Mouse (Mus musculus) right cerebral cortex, postnatal 14 days (tissue): ENCODE results near the gene Ccdc85c.

Source experiments
- DNase-seq: peaks from one replicate; pipeline ENCODE4 v3.0.0; 2022

The Ccdc85c gene

DNA sequence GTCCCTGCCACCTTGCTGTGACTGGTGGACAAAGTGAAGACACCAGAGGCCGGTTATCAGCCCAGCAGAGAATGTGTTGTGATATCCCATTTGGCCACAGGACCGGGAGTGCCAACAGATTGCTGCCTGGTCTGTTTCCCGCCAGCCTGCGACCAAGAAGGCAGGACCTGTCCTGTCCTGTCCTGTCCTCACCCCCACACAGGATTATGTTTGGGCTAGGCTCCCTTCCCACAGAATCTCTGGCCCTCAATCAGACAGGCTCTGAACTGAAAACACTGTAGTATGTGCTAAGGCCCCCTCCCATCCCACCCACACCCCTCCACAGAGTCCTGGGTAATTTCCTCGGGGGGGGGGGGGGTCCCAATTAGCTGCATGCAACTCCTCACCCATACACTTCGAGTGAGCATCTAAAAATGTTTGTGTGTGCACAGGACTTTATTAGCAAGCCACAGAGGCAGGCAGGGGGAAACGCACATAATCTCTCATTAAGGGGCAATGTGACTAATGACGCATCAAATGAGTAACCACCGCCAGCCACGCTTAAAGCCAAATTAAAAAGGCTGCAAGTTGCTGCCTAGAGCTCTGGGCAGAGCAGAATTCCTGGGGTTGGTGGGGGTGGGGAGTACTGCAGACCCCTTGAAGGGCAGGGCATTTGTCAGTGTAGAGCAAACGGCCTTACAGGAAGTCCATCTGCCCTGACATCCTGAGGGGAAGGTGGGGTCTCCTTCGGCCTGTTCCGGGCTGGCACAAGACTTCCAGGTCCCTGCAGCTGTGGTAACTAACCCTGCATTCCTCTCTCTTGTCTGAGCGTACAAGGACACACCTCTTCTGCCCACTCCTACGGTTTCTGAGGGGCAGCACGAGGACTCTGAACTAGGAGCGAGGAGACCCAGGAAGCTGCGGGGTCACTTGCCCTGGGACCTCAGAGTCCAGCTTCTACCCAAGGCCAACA, 61.9 kb downstream of the Ccdc85c start:
- DNase-seq, result no peak

GRCm38 (mm10) chr12:108212476-108212875, 62.7 kb downstream of the Ccdc85c start:
- DNase-seq, result no peak

GRCm38 (mm10) chr12:108212071-108212470, 63.2 kb downstream of the Ccdc85c start:
- no peak for DNase-seq

GRCm38 (mm10) chr12:108210623-108211022, 64.6 kb downstream of the Ccdc85c start:
- DNase-seq, result no peak

DNA sequence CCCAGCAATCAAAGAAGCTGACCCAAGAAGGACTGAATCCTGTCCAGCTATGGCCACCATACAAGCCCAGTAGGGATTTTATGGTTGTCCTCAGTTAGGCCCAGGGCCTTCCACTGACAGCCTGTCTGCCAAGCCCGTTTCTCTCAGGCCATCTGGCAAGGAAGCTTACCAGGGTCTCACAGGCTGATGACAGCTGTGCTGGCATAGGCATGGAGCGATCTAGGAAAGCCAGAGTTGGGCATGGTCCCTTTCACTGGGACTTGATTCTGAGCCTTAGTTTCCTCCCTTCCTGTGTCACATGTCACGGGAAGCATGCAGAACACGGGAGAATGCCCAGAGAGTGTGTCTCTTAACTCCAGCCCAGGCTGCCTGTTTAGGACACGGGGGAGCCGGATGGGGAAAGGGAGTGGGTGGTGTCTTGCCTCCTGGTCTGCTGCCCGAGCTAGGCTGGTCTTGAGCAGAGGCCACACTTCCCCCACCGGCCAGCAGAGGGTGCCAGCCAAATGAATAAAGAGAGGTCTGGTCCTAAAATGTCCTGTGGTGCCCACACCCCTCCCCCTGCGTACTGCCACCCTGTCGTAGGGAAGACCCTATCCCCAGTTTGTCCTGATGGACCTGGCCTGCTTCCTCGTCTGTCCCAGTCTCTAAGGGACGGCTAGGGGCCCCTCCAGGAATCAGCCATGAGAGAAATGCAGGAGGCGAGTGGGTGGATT, 66.3 kb downstream of the Ccdc85c start:
- DNase-seq, result peak; percentile 81

GRCm38 (mm10) chr12:108208216-108208615, 67.0 kb downstream of the Ccdc85c start:
- peak; percentile 9 for DNase-seq

- peak; percentile 85 for DNase-seq
Measured at GRCm38 (mm10) chr12:108206641-108207040, 68.6 kb downstream of the Ccdc85c start.

DNA sequence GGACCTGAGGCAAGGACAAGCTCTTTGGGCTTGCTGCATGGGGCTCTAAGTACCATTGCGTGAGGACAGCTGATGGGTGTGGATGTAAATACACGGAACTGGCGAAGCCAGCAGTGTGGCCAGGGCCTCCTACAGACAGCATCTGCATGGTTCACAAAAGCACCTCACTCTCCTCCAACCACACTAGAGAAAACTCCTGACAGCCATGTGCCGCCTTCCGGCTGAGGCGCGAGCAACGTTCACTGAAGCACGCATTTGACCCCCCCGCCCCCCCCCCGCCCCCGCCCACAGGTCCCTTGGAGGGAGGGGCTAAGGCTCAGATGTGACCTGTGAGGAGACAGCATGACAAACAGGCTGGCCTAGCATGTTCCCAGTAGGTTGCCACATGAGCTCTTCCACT, 70.2 kb downstream of the Ccdc85c start:
- no peak for DNase-seq

DNA sequence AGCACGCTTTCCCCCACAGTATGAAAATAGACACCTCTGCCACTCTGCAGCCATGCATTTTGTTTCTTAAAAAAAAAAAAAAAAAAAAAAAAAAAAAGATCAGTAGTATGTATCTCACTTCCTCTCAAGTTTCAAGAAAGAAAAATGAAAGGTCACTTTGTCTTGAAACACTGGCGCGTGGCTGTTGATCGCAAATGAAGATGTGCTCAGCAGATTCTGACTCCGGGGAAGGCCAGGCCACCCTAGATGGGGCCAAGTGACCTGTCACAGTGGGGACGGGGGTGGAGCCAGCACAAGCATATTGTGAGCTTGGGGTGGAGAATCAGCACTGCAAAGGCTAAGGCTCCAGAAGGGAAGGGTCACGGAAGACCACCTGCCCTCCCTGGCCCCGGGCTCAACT, 71.3 kb downstream of the Ccdc85c start:
- DNase-seq, result no peak

- DNase-seq, result no peak
Measured at GRCm38 (mm10) chr12:108200094-108200493, 75.1 kb downstream of the Ccdc85c start.

- no peak for DNase-seq
Measured at GRCm38 (mm10) chr12:108198447-108198846, 76.8 kb downstream of the Ccdc85c start.

DNA sequence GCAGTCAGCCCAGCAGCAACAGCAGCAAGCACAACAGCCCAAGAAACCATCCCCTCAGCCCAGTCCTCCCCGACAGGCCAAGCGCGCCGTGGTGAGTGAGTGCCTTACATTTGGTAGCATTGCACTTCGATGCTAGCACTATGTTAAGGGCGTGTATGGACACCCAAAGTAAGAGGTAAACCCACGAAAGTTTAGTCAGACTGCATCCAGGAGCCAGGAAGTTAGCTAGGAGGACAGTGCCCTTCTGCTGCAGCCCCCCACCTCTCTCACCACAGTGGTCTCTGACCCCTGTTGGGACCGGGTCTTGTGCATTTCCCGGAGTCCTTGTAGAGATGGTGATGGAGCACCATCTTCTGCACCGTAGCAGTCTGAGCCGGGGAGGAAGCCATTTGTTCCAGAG, 79.5 kb downstream of the Ccdc85c start:
- DNase-seq, result no peak

GRCm38 (mm10) chr12:108193878-108194277, 81.3 kb downstream of the Ccdc85c start:
- DNase-seq, result no peak

- DNase-seq, result no peak
Measured at GRCm38 (mm10) chr12:108187541-108188091, 87.6 kb downstream of the Ccdc85c start.

DNA sequence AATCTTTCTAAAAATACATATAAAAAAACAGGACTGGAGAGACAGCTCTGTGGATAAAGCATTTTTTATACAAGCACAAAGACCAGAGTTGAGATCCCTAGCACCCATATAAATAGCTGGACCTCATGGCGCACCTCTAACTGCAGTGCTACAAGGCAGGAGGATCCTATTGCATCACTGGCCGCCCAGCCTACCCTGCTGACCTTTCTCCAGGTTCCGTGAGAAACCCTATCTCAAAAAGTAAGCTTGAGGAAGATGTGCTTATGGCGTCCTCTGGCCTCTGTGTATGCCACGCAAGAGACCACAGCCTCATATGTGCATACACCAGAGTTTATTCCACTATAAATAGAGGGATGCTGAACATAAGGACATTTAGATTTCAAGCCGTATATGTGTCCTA, 93.5 kb downstream of the Ccdc85c start:
- no peak for DNase-seq

DNA sequence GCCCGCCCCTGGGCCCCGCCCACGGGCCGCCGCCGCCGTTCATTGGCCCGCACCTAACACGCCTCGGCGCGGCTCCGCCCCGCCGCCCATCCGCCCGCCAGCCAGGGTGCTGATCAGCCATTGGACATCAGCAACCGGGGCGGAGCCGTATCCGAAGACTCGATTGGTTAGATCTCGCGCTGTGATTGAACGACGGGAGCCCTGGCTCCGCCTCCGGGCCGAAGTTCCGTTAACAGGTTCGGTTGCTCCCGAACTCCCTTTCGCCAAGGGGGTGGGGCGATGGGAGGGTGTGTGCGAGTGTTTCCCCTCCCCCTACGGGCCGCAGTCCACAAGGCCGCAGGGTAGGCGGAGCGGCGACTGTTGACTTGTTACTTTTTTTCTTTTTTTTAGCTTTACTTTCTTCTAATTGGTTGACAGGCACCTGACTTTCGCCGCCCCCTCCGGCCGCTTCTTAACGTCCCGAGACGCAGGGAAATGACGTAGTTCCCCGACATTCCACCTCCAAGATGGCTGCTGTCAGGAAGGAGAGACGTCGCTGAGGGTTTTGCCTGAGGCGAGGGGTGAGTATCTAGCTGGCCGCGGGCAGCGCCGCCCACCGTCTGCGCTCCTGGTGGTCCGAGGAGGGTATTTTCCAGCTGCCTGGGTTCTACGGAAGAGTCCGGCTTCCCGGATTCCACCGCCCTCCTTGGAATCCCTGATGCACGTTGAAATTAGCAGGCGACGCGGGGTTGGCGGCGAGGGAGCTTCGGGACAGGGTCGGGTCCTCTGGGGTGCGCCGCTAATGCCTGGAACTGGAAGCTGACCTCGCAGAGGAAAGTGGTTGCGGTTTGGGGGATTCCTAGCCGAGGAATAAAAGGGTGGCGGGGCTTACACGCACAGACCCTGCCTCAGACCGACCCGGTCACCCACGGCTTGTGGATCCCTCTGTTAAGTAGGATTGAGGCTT, 95.6 kb downstream of the Ccdc85c start, which contains the start of gene Ccnk:
Gene Ccnk, plus strand, starts transcription at position 259 of the 946 bp plus-strand sequence.
- peak; percentile 99 for DNase-seq

GRCm38 (mm10) chr12:108179246-108179320, 96.1 kb downstream of the Ccdc85c start, which contains the start of gene Setd3:
TSS of gene Setd3 (minus strand) at chr12:108179314.
- no peak for DNase-seq

DNA sequence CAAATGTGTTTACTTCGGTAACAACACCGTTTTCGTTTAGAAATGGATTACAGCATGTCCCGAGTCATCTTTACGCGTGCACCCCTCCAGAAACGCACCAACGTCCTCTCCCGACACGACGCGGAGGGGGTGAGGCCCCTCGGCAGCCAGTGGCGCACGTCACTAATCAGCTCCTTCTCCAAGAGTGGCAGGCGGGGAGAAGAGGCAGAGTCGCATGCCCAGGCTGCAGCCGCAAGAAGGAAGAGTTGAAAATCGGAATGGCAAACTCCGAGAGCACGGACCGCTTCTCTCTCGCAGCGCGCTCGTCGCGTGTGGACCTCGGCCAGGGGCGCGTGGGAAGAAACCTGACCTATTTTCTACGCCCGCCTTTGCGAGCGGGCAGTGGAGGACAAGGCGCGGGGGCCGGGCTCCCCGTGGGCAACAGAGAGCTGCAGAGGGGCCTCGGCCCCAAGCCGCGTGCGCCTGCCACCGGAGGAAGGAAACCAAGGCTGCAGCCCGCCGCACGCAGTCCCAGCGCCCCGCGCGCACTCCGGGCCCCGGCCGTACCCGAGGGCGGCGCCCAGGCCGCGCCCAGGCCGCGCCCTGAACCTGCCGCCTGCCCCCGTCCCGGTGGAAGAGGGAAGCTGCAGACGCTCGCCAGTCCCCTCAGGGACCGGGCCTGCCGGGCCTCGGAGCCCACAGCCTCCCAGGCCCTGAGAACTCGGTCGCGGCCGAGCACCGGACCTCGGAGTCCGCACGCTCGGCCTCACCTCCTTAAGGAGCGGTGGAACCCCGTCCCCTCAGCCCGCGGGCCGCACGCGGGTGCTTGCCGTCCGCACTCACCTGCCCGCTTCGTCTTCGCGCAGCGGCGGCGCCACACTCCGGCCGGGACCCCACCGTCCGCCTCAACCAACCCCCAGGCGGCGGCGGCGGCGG, 96.6 kb downstream of the Ccdc85c start:
- DNase-seq, result peak; percentile 70

DNA sequence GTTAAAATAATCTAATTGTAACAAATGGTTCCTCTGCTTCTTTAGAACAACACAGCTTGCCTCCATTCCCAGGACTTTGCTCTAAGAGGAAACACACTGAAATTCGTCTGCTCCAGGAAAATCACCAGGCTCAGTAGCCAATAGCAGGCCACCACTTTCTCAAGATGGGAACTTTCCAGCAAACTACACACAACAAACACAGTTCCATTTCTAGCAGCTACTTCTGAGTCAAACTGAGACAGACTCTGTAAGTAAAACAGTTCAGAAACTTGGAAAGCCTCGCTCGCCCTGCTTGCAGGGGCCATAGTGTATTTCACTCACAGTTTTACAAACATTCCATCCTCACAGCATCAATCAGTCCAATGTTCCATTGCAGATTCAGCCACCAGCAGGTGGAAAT, 98.9 kb downstream of the Ccdc85c start:
- DNase-seq, result no peak

DNA sequence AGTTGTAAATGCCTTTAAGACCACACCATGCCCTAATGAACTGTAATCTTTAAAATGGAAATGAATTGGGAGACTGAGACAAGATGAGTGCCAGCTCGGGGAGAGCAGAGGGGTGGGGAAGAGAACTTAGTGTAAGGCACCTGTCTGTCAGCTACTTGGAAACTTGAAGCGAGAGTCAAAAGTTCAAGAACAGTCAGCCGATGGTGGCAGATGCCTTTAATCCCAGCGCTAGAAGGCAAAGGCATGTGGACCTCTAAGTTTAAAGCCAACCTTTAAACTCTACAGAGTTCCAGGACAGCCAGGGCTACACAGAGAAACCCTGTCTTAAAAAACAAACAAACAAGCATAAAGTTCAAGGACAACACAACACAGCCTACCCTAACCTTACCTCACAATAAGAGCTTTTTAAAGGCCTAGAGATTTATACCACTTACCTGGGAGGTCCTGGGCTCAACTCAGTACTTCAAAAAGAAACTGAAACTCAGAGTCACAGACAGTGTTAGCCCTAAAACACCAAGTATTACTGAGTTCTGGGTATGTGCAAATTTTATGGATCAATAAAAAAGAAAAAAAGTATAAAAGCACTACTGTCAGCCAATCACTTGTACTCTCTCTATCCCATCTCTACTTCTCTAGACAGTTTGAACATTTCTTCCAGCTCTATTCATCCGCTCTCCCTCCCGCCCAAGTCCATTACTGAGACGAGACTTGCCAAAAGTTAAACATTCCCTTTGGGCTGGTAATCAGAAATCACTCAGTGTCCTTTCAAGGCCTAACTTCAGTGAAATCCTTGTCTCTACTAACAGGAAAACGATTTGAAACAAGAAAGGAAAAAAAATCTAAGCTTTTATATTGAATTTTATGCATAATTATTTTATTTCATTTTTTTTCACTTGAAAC, 100.4 kb downstream of the Ccdc85c start:
- DNase-seq, result no peak

- no peak for DNase-seq
Measured at GRCm38 (mm10) chr12:108172639-108173038, 102.6 kb downstream of the Ccdc85c start.
